ENCODE assay signal across 12 mouse cellular contexts in genomic region chr2:102384496-102384895, GRCm38 (mm10). TPM values are rescaled to one million over a fixed set of nuclear protein-coding genes. Genes with fewer than 3 reads are reported as not detected.
DNase-seq lines count a peak whose midpoint lies in the region; ATAC-seq lines count a peak whose summit lies in the region.
"Had no signal": no experiment of that assay in that cellular context is flagged by ENCODE, and none has a peak within 500 bp of the region (broad histone marks: within the 10 kb centered on the region; RNA-seq: fewer than 3 reads in every experiment).

No protein-coding gene starts in this region.

- H3K9me3 ChIP-seq in heart, embryonic 15.5 days (replicated peaks), result no peaks in the 10 kb centered on the region
- H3K9me3 ChIP-seq in midbrain, embryonic 10.5 days (replicated peaks), result peaks cover 11% of the 10 kb centered on the region; the same call in 1 of the 2 replicates
- no peaks in the 10 kb centered on the region for H3K9me3 ChIP-seq in midbrain, embryonic 14.5 days (ENCODE audit: control insufficient read depth, low read length)
- H3K9me3 ChIP-seq: intestine, embryonic 15.5 days had no signal

- no peak for ATAC-seq in heart, embryonic 15.5 days (replicated peaks; ENCODE audit: insufficient number of reproducible peaks, insufficient read depth, low FRiP score, low read depth)
- no peak for ATAC-seq in midbrain, embryonic 14.5 days (ENCODE audit: low FRiP score, low TSS enrichment)
- ATAC-seq: intestine, embryonic 15.5 days had no signal

- H3K4me1 ChIP-seq in heart, embryonic 15.5 days (replicated peaks), result peaks cover 27% of the 10 kb centered on the region
- H3K4me1 ChIP-seq in midbrain, embryonic 10.5 days, result peaks cover 18% of the 10 kb centered on the region
- peaks cover 11% of the 10 kb centered on the region for H3K4me1 ChIP-seq in midbrain, embryonic 14.5 days (ENCODE audit: control insufficient read depth, insufficient read depth, low read length)

- H3K4me2 ChIP-seq in heart, embryonic 15.5 days, result no peak overlapping the region
- H3K4me2 ChIP-seq in midbrain, embryonic 14.5 days (ENCODE audit: low read length), result no peak overlapping the region
- H3K4me2 ChIP-seq: intestine, embryonic 15.5 days; liver, embryonic 11.5 days had no signal

- intact Hi-C loops in left cerebral cortex, postnatal 4 days (cut with DNase I), result no loop called here

- H3K4me3 ChIP-seq in heart, embryonic 15.5 days, result no peak overlapping the region
- H3K4me3 ChIP-seq in midbrain, embryonic 10.5 days, result no peak overlapping the region
- no peak overlapping the region for H3K4me3 ChIP-seq in midbrain, embryonic 14.5 days (replicated peaks; ENCODE audit: low read depth, low read length)
- H3K4me3 ChIP-seq: intestine, embryonic 15.5 days had no signal

- H3K36me3 ChIP-seq in heart, embryonic 15.5 days, result peaks cover 3% of the 10 kb centered on the region; the same call in 1 of the 2 replicates
- H3K36me3 ChIP-seq in midbrain, embryonic 10.5 days, result peaks cover 11% of the 10 kb centered on the region
- H3K36me3 ChIP-seq in midbrain, embryonic 14.5 days (ENCODE audit: control insufficient read depth, insufficient read depth, low read length), result no peaks in the 10 kb centered on the region
- H3K36me3 ChIP-seq: intestine, embryonic 15.5 days had no signal

- no peak overlapping the region for H3K9ac ChIP-seq in heart, embryonic 15.5 days
- H3K9ac ChIP-seq in midbrain, embryonic 14.5 days (replicated peaks; ENCODE audit: low read length), result no peak overlapping the region
- H3K9ac ChIP-seq: intestine, embryonic 15.5 days had no signal

- WGBS in heart, embryonic 15.5 days, result 41% methylated on average over 1 of the region's 1 CpGs
- WGBS in midbrain, embryonic 10.5 days, result 74% methylated on average over 1 of the region's 1 CpGs
- WGBS in midbrain, embryonic 14.5 days, result 64% methylated on average over 1 of the region's 1 CpGs

- no peak for DNase-seq in heart, adult 9 months (ENCODE audit: low spot score in 2 of 2)
- DNase-seq in midbrain, embryonic 10.5 days (ENCODE audit: low spot score), result no peak
- DNase-seq in midbrain, embryonic 14.5 days, result no peak
- DNase-seq in kidney, adult 9 months, result peak; percentile 81
- no peak for DNase-seq in left cerebral cortex, adult 8-10 months (ENCODE audit: low spot score in 2 of 2)
- DNase-seq in left cerebral cortex, postnatal 4 days, result no peak
- DNase-seq: cerebellum, adult 8-10 months; lung, postnatal 14 days; right cerebral cortex, postnatal 25 days had no signal

- peak overlapping the region; percentile 26; the same call in 1 of the 2 replicates for H3K27ac ChIP-seq in heart, embryonic 15.5 days
- 0 out of 2 replicates have a peak overlapping the region, but pooled peaks have one; percentile 28 for H3K27ac ChIP-seq in midbrain, embryonic 10.5 days (replicated peaks)
- no peak overlapping the region for H3K27ac ChIP-seq in midbrain, embryonic 14.5 days (replicated peaks; ENCODE audit: low read depth, low read length)
- H3K27ac ChIP-seq: intestine, embryonic 15.5 days had no signal

- no peaks in the 10 kb centered on the region for H3K27me3 ChIP-seq in heart, embryonic 15.5 days
- H3K27me3 ChIP-seq in midbrain, embryonic 10.5 days (ENCODE audit: low read depth, poor library complexity, severe bottlenecking), result no peaks in the 10 kb centered on the region
- no peaks in the 10 kb centered on the region for H3K27me3 ChIP-seq in midbrain, embryonic 14.5 days (ENCODE audit: control insufficient read depth, insufficient read depth, low read length)
- H3K27me3 ChIP-seq: intestine, embryonic 15.5 days had no signal

RNA-seq across cellular contexts. Expression of gene Trim44, which starts 23.1 kb away (rescaled TPM):
- 22.5 and 25.2 TPM in 2 replicates for polyA plus RNA-seq in heart, embryonic 15.5 days (2015; fragmentation: Nextera tagmentation; extraction: Ambion mirVana)
- 22.2 and 26.9 TPM in 2 replicates for polyA plus RNA-seq in midbrain, embryonic 10.5 days (2016; fragmentation: Nextera tagmentation; extraction: Ambion mirVana)
- polyA plus RNA-seq in midbrain, embryonic 14.5 days (2014; fragmentation: Nextera tagmentation; extraction: Ambion mirVana), result 58.7 and 71.7 TPM in 2 replicates
- 100 to 1,000 TPM; 175 to 199 (median 188) TPM for total RNA-seq in left cerebral cortex, adult 8-10 months (2022)
- 100 to 1,000 TPM; 166 to 167 TPM for total RNA-seq in left cerebral cortex, postnatal 4 days (2021)
